Mouse (Mus musculus) frontal cortex, postnatal 14 days (tissue): Measurements from ENCODE around the gene Gja3.
"Not testable (repeated sequence)": the region's sequence is repeated elsewhere in the genome, so short reads cannot be mapped to it uniquely, and the experiment has no call there.

ENCODE experiments used
- DNase-seq, 2 experiments: peaks; one replicate each; pipeline ENCODE4 v3.0.0; 2022; ENCODE audit warnings: low spot score in 2 of 2

Gene Gja3

GRCm38 (mm10) chr14:57057563-57058321 is at the start of gene Gja3:
Gene Gja3, minus strand, starts transcription at chr14:57058100.
- no peak for DNase-seq

- no peak for DNase-seq
Measured at GRCm38 (mm10) chr14:57107091-57107490, 49.2 kb upstream of the Gja3 start.

- no peak for DNase-seq
Measured at GRCm38 (mm10) chr14:57105721-57106120, 47.8 kb upstream of the Gja3 start.

GRCm38 (mm10) chr14:57105111-57105510 is 47.2 kb upstream of the Gja3 start:
- DNase-seq = no peak

GRCm38 (mm10) chr14:57104106-57105023 is 46.5 kb upstream of the Gja3 start, which contains the start of gene Gjb2:
Gene Gjb2, minus strand, starts transcription at chr14:57104702.
- peak in 1 of 2 experiments; percentile 7 for DNase-seq

GRCm38 (mm10) chr14:57103711-57104105 is 45.8 kb upstream of the Gja3 start:
- no peak for DNase-seq

GRCm38 (mm10) chr14:57103121-57103520 is 45.2 kb upstream of the Gja3 start:
- DNase-seq = no peak

GRCm38 (mm10) chr14:57101623-57102022 is 43.7 kb upstream of the Gja3 start:
- no peak for DNase-seq

GRCm38 (mm10) chr14:57095855-57096254 is 38.0 kb upstream of the Gja3 start:
- no peak for DNase-seq

- DNase-seq = peak; percentile 27 to 37
Measured at GRCm38 (mm10) chr14:57093029-57093428, 35.1 kb upstream of the Gja3 start.

GRCm38 (mm10) chr14:57090001-57090400 is 32.1 kb upstream of the Gja3 start:
- DNase-seq = no peak

GRCm38 (mm10) chr14:57089107-57089506 is 31.2 kb upstream of the Gja3 start:
- DNase-seq = no peak

GRCm38 (mm10) chr14:57084180-57084668 is 26.3 kb upstream of the Gja3 start:
- DNase-seq = no peak

GRCm38 (mm10) chr14:57082863-57083262 is 25.0 kb upstream of the Gja3 start:
- DNase-seq = no peak

GRCm38 (mm10) chr14:57075537-57075936 is 17.6 kb upstream of the Gja3 start:
- DNase-seq = no peak

- not testable (repeated sequence) for DNase-seq
Measured at GRCm38 (mm10) chr14:57069906-57070305, 12.0 kb upstream of the Gja3 start.

GRCm38 (mm10) chr14:57066053-57066452 is 8.2 kb upstream of the Gja3 start:
- no peak for DNase-seq

GRCm38 (mm10) chr14:57060052-57060451 is 2.2 kb upstream of the Gja3 start:
- DNase-seq = peak; percentile 23 to 57

- DNase-seq = no peak
Measured at GRCm38 (mm10) chr14:57057204-57057562, 717 bp downstream of the Gja3 start.

- no peak for DNase-seq
Measured at GRCm38 (mm10) chr14:57052713-57053112, 5.2 kb downstream of the Gja3 start.

GRCm38 (mm10) chr14:57043863-57044262 is 14.0 kb downstream of the Gja3 start:
- no peak for DNase-seq

- DNase-seq = no peak
Measured at GRCm38 (mm10) chr14:57041439-57041838, 16.5 kb downstream of the Gja3 start.
